Mouse (Mus musculus): ENCODE results near the gene Rpap3.

- TF ChIP-seq CTCF (IDR thresholded peaks at IDR 0.05; ENCODE audit: insufficient read depth, low read depth, low read length) (no peak), POLR2A (IDR thresholded peaks at IDR 0.05; ENCODE audit: insufficient read depth, low read depth, low read length) (no peak)
These were observed 32.2 kb downstream of the Rpap3 start for GRCm38 (mm10) chr15:97673256-97674000.

Measured in olfactory bulb, adult 2 months (tissue).